Mouse (Mus musculus): ENCODE results near the gene Vwa7. TPM values are rescaled to one million over a fixed set of nuclear protein-coding genes. Genes with fewer than 3 reads are reported as not detected.
A peak's percentile ranks its signal among the peaks of the same experiment; 100 is the strongest.
"Not testable (repeated sequence)": the region's sequence is repeated elsewhere in the genome, so short reads cannot be mapped to it uniquely, and the experiment has no call there.

The Vwa7 gene
- polyA plus RNA-seq, 1 experiment from 2014 or later, result 0.28 TPM

- DNase-seq (ENCODE audit: low spot score), result peak; percentile 23
- Histone ChIP-seq H3K4me1 (replicated peaks; ENCODE audit: control insufficient read depth, insufficient read depth) (peaks cover 9% of the 10 kb centered on the region), H3K27ac (replicated peaks) (peak overlapping the region; percentile 78), H3K9me3 (ENCODE audit: control insufficient read depth, low read length) (no peaks in the 10 kb centered on the region), H3K9ac (ENCODE audit: low read length) (peak overlapping the region; percentile 50), H3K27me3 (ENCODE audit: control insufficient read depth, insufficient read depth, low read length) (no peaks in the 10 kb centered on the region), H3K4me3 (ENCODE audit: low read depth, low read length) (peak overlapping the region; percentile 76), H3K36me3 (ENCODE audit: control insufficient read depth, insufficient read depth, low read length) (peaks cover 12% of the 10 kb centered on the region), H3K4me2 (replicated peaks; ENCODE audit: low read depth) (peak overlapping the region; percentile 99)
- no peak for ATAC-seq (ENCODE audit: low FRiP score, low TSS enrichment)
- 6% methylated on average over 12 of the region's 12 CpGs for WGBS
- TF ChIP-seq EP300 (optimal IDR thresholded peaks at IDR 0.05) (no peak), CTCF (IDR thresholded peaks at IDR 0.05; ENCODE audit: low read depth) (no peak)
Measured at GRCm38 (mm10) chr17:35002153-35002865, 14.1 kb upstream of the Vwa7 start.

GRCm38 (mm10) chr17:35003022-35003838, 13.1 kb upstream of the Vwa7 start:
- Histone ChIP-seq H3K27ac (replicated peaks) (no peak overlapping the region), H3K27me3 (ENCODE audit: control insufficient read depth, insufficient read depth, low read length) (no peaks in the 10 kb centered on the region), H3K4me1 (replicated peaks; ENCODE audit: control insufficient read depth, insufficient read depth) (peaks cover 9% of the 10 kb centered on the region), H3K9ac (ENCODE audit: low read length) (0 out of 2 replicates have a peak overlapping the region, but pooled peaks have one; percentile 27), H3K36me3 (ENCODE audit: control insufficient read depth, insufficient read depth, low read length) (peaks cover 14% of the 10 kb centered on the region), H3K4me3 (ENCODE audit: low read depth, low read length) (no peak overlapping the region), H3K4me2 (replicated peaks; ENCODE audit: low read depth) (0 out of 2 replicates have a peak overlapping the region, but pooled peaks have one; percentile 2), H3K9me3 (ENCODE audit: control insufficient read depth, low read length) (no peaks in the 10 kb centered on the region)
- DNase-seq (ENCODE audit: low spot score) (no peak), ATAC-seq (ENCODE audit: low FRiP score, low TSS enrichment) (no peak)
- 51% methylated on average over 9 of the region's 9 CpGs for WGBS
- TF ChIP-seq CTCF (IDR thresholded peaks at IDR 0.05; ENCODE audit: low read depth) (no peak), EP300 (optimal IDR thresholded peaks at IDR 0.05) (no peak)

DNA sequence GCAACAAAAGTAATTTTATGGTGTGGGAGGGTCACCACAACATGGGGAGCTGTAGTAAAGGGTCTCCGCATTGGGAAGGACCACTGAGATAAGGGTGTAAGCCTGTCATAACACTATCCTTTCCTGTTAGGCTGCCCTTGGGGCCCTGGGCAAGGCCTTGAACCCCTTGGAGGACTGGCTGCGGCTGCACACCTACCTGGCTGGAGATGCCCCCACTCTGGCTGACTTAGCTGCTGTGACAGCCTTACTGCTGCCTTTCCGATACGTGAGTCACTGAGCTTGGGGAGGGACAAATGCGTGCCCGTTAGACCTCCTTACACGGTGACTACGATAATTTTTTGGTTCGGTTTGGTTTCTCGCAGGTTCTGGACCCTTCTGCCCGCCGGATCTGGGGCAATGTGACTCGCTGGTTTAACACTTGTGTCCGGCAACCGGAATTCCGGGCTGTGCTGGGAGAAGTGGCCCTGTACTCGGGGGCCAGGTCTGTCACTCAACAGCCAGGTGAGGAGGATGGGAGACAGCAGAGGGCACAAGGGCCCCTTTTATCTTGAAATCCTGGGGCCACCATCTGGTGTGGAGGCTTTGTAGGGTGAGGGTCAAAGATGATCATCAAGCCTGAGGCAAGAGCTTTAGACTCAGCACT, 12.2 kb upstream of the Vwa7 start:
- no peak for TF ChIP-seq EP300 (optimal IDR thresholded peaks at IDR 0.05)
- TF ChIP-seq CTCF (IDR thresholded peaks at IDR 0.05; ENCODE audit: low read depth), result no peak
- Histone ChIP-seq H3K4me1 (replicated peaks; ENCODE audit: control insufficient read depth, insufficient read depth) (peaks cover 9% of the 10 kb centered on the region), H3K27me3 (ENCODE audit: control insufficient read depth, insufficient read depth, low read length) (no peaks in the 10 kb centered on the region), H3K27ac (replicated peaks) (no peak overlapping the region), H3K9ac (ENCODE audit: low read length) (no peak overlapping the region), H3K36me3 (ENCODE audit: control insufficient read depth, insufficient read depth, low read length) (peaks cover 14% of the 10 kb centered on the region), H3K4me2 (replicated peaks; ENCODE audit: low read depth) (no peak overlapping the region), H3K4me3 (ENCODE audit: low read depth, low read length) (no peak overlapping the region), H3K9me3 (ENCODE audit: control insufficient read depth, low read length) (no peaks in the 10 kb centered on the region)
- DNase-seq (ENCODE audit: low spot score) (no peak), ATAC-seq (ENCODE audit: low FRiP score, low TSS enrichment) (no peak)
- 96% methylated on average over 17 of the region's 17 CpGs for WGBS

DNA sequence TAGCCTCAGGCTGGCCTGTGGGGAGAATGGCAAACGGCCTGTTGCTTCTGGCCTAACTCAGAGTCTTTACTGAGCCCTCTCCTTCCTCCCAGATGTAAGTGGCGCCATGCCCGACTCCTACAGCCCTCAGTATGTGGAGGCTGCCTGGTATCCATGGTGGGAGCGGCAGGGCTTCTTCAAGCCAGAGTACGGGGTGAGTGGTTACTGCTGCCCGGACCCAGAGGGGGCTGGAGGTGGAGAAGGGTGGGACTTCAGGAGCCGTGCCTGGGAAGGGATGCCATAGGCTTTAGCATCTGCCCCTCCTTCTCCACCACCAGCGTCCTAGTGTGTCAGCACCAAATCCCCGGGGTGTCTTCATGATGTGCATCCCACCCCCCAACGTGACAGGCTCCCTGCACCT, 11.2 kb upstream of the Vwa7 start:
- H3K4me3 ChIP-seq (ENCODE audit: low read depth, low read length), result no peak overlapping the region
- H3K27me3 ChIP-seq (ENCODE audit: control insufficient read depth, insufficient read depth, low read length), result no peaks in the 10 kb centered on the region
- H3K4me1 ChIP-seq (replicated peaks; ENCODE audit: control insufficient read depth, insufficient read depth), result peaks cover 9% of the 10 kb centered on the region
- TF ChIP-seq EP300 (optimal IDR thresholded peaks at IDR 0.05) (no peak), CTCF (IDR thresholded peaks at IDR 0.05; ENCODE audit: low read depth) (no peak)
- 90% methylated on average over 10 of the region's 10 CpGs for WGBS
- H3K4me2 ChIP-seq (replicated peaks; ENCODE audit: low read depth), result no peak overlapping the region
- no peak for ATAC-seq (ENCODE audit: low FRiP score, low TSS enrichment)
- DNase-seq (ENCODE audit: low spot score), result no peak
- no peak overlapping the region for H3K9ac ChIP-seq (ENCODE audit: low read length)
- H3K36me3 ChIP-seq (ENCODE audit: control insufficient read depth, insufficient read depth, low read length), result peaks cover 14% of the 10 kb centered on the region
- H3K27ac ChIP-seq (replicated peaks), result no peak overlapping the region
- H3K9me3 ChIP-seq (ENCODE audit: control insufficient read depth, low read length), result no peaks in the 10 kb centered on the region

GRCm38 (mm10) chr17:35005902-35006301, 10.5 kb upstream of the Vwa7 start:
- not testable (repeated sequence) for H3K4me3 ChIP-seq (ENCODE audit: low read depth, low read length); H3K27ac ChIP-seq (replicated peaks); H3K27me3 ChIP-seq (ENCODE audit: control insufficient read depth, insufficient read depth, low read length); H3K4me2 ChIP-seq (replicated peaks; ENCODE audit: low read depth); ATAC-seq (ENCODE audit: low FRiP score, low TSS enrichment); H3K4me1 ChIP-seq (replicated peaks; ENCODE audit: control insufficient read depth, insufficient read depth); H3K9ac ChIP-seq (ENCODE audit: low read length); H3K9me3 ChIP-seq (ENCODE audit: control insufficient read depth, low read length); DNase-seq (ENCODE audit: low spot score)
- 96% methylated on average over 4 of the region's 5 CpGs for WGBS
- peaks cover 22% of the 10 kb centered on the region for H3K36me3 ChIP-seq (ENCODE audit: control insufficient read depth, insufficient read depth, low read length)
